Mouse (Mus musculus): ENCODE measurements around the gene Rptor.

The Rptor gene

DNA sequence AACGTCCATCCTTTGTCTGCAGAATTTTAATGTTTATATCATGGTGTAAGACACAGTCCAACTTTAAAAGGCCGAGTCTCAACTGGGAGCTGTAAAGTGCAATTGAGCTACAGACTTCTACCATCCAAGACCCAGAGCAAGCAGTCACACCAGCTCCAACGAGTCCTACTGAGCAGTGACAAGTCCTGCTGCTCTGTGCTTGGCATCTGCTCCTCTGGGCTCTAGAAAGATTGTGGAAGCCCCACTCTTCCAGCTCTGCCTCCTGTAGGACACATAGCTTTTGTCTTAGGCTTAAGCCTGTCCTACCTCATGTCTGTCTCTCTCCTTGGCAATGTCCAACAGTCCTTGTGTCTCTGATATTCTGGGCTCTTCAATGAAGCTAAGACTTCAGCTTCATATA lies 84.6 kb downstream of the Rptor start:
- no peak for DNase-seq (ENCODE audit: low spot score in 2 of 2)

DNA sequence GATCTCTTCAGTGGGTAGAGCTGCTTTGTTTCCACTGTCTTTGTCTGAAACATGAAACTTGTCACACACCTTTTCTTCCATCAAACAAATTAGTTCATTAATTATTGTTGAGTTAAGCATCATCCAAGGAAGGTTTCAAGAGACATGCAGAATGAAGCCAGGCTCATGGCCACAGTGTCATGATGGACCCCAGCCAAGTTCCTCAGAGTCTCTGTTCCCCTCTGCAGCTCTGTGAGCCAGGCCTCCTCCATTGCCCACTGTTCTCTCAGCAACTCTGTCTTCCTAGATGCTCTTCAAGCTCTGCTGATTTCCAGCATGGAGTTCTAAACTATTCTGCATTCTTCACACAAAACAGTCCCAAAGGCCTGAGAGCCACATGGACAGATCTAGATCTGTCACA lies 85.3 kb downstream of the Rptor start:
- DNase-seq (ENCODE audit: low spot score in 2 of 2) = no peak

DNA sequence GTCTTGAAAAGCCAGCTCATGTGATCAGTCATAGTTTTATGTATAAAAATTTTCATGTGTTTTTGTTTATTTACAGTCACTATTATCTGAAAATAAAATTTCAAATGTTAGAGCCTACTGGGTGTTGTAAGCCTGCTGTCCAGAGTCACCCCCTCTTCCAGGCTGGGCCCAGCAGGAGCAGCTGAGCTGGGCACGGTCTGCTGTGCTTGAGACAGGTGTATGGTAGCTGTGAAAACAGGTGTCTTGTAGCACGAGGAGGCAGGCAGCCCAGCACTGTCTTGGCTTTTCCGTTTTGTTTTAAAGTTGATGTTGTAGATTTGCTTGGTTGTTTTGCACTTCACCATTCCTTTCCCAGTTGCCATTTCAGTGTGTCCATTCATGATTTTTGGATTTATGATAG lies 87.2 kb downstream of the Rptor start:
- DNase-seq (ENCODE audit: low spot score in 2 of 2) = no peak

DNA sequence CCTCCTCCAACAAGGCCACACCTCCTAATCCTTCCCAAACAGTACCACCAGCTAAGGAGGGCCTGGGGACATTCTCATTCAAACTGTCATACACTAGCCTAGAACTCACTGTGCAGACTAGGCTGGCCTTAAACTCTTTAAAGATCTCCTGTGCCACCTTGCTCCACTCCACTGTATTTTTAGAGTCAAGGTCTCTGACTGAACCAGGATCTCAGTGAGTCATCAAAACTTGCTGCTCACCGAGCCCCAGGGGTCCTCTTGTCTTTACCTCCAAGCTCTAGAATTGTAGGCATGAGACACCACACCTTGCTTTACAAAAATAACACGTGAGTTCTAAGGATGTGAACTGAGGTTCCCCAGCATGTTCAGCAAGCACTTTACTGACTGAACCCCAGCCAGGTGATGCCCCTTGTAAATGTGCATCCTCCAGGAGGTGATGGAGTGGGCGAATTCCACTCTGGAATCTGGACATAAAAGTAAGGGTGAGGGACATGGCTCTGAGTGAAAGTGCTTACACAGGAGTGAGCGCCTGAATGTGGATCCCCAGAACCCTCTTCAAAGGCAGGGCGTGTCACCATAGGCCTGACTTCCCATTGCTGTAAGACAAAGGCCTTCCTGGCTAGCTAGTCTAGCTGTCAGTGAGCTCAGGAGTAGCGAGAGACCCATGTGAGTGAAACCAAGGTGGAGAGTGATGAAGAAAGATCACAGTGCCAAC lies 89.6 kb downstream of the Rptor start:
- no peak for DNase-seq (ENCODE audit: low spot score in 2 of 2)

DNA sequence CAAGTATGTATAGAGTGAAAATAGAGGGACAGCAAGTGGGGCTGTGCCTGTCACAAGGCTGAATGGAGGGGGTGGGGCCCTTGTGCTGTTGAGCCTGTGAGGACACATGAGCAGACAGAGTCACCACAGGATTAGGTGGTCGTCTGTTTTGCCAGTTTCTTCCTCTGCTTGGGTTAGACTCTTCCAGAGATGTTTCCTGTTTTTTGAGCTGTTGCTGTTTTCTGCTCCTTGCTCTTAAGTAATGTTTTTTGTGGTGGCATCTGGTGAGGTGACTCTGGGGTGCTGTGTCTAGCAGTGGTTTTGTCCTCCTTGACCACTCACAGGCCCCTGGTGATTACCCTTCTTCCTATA lies 90.2 kb downstream of the Rptor start:
- no peak for DNase-seq (ENCODE audit: low spot score in 2 of 2)

DNA sequence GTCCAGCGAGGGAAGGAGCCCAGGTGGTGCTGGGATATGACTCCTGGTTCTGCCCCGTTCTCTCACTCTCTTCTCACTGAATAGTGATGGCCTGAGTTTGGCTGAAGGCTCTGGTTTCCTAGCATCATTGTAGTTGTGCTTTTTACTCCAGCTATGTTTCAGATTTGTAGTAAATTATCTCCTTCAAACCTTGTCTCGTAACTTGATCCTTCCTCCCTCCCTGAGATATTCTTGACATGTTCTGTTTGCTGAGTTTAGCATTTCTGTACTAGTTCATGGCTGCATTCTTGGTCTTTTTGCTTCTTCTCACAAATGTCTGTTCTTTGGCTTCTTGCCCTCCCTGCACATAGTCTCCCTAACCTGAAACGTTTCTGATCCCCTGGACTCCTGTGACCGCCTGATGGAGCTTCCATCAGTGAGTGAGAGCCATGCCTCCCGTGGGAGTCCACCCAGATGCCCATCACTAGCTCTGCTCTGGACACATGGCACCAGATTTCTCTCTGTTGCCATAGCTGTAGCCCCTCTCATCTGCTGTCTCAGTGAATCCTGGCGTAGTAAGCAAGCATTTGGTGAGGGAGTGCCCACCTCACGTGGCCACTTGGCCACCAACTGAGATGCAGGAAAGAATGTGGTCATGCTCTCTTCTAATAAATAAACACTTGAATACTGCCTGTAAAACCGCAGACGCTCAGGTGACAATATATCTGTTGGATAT lies 91.6 kb downstream of the Rptor start:
- DNase-seq (ENCODE audit: low spot score in 2 of 2) = no peak

DNA sequence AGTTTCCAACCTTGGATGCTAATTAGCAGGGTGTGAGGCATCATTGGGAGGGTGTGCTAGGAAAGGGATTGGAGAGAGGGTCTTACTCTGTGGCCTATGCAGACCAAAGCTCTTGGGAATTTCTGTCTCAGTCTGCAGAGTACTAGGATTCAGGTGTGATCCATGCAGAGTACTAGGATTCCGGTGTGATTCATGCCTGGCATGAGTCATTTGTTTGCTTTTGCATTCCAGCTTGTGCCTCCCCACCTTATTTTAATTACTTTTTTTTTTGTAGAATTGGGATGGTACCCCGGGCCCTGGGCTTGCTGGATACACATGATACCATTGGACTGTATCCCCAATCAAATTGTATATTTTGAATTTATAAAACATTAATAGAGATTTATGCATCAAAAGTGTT lies 93.7 kb downstream of the Rptor start:
- no peak for DNase-seq (ENCODE audit: low spot score in 2 of 2)

DNA sequence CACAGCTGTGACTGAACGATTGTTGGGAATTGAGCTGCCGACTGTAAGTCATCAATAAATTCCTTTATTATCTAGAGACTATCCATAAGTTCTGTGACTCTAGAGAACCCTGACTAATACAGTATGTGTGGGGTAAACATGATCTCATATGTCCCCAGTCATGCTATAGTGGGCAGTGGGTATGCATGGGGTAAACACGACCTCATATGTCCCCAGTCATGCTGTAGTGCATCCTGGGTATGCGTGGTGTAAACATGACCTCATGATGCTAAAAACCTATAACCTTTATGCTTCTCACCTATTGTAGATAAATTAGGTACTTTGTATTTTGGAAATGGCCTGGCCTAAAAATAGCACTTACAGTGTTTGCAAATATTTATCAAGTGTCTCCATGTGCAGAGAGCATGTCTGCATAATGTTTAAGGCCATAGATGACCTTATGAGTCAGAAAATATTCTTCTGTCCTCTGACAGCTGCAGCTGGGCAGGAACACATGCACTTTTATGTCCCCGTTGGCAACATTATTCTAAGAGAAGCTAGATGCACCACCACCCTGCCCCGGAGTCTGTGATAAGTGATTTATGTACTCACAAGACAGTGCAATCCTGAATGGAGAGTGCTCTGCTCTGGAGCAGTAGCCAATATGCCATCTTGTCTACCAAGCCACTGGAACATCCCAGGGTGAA lies 102.8 kb downstream of the Rptor start:
- no peak for DNase-seq (ENCODE audit: low spot score in 2 of 2)

DNA sequence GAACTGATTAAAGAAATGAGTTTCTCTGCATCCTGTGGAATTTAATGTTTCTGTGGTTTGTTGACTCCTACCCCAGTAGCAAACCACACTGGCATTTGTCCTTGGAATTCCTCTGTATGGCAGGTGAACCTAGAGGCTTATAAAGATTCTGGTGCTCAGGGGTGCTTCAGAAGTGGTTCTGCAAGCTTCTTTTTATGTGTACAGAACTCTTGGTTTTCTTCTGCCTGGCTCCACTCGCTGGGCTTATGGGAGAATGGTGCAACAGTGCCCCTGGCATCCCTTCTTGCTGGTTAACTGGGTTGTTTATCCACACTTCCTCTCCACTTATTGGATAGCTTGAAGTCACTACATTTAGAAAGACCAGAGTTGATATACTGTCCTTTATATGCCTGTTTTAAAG lies 104.6 kb downstream of the Rptor start:
- DNase-seq (ENCODE audit: low spot score in 2 of 2) = no peak

DNA sequence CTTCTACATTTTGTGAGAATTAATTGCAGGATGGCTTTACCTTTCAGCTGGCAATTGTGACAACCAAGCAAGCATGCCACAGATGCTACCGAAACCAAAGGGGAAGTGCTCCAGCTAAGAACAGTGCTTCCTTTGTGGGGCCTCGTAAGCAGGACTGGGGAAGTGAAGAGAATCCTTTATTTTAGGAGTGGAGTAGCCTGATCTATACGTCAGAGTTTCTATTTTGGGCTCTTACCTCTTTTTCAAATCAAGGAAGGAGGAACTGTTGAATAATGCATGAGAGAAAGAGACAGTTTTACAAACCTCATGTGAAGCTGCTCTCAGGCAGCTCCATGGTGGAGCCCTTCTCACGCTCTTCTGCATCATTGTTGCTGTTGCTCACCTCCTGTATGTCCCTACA lies 106.5 kb downstream of the Rptor start:
- DNase-seq (ENCODE audit: low spot score in 2 of 2) = no peak

DNA sequence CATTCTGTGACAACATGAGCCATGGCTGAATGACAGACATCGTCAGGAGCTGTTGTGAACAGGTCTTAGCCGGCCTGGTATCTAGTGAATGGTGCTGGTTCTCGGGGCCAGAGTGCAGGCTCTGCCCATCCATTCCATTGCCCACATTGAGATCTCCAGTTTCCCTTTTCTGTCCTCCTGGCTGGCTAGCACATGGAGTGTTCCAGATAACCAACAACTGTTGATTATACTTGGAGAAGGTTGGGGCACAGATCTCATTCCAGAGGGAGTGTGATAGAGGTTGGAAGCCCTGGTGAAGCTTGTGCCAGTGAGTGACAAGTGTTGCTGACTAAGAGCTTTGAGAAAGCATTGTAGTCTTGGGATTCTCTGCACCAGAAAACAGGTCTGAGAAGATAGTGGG lies 107.6 kb downstream of the Rptor start:
- no peak for DNase-seq (ENCODE audit: low spot score in 2 of 2)

DNA sequence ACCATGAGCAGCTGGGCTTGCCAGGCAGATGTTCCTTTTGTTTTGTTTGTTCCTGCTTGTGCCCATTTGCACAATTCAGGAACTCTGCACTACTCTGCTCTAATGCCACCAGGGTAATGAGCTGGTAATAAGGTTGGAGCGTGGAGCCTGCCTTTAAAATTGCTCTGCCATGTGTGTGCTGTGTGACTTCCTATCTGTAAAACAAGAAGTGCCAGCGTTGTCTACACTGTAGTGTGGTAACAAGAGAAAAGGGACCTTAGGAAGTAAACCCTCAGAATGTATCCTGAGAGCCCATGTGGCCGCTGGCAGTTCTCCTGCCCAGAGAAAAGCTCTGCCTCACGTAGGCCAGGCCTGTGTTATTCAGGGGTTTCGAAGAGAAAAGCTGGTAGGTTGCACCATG lies 108.1 kb downstream of the Rptor start:
- DNase-seq (ENCODE audit: low spot score in 2 of 2) = no peak

DNA sequence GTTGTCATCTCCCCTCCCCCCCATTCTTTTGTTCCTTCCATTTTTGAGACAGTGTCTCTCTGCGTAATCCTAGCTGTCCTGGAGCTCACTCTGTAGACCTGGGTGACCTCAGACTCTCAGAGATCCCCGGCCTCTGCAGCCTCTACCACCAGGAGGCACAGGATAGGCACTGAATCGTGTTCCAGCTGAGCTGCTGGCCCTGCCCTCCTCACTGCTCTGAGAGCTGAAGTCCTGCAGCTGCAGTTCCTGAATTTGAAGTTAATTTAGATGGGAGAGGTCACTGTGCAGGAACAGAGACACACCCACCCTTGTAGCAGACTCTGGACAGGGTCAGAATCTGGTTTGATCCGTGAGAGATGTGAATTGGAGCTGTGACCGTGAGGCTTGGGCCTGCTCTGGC lies 112.7 kb downstream of the Rptor start:
- no peak for DNase-seq (ENCODE audit: low spot score in 2 of 2)

DNA sequence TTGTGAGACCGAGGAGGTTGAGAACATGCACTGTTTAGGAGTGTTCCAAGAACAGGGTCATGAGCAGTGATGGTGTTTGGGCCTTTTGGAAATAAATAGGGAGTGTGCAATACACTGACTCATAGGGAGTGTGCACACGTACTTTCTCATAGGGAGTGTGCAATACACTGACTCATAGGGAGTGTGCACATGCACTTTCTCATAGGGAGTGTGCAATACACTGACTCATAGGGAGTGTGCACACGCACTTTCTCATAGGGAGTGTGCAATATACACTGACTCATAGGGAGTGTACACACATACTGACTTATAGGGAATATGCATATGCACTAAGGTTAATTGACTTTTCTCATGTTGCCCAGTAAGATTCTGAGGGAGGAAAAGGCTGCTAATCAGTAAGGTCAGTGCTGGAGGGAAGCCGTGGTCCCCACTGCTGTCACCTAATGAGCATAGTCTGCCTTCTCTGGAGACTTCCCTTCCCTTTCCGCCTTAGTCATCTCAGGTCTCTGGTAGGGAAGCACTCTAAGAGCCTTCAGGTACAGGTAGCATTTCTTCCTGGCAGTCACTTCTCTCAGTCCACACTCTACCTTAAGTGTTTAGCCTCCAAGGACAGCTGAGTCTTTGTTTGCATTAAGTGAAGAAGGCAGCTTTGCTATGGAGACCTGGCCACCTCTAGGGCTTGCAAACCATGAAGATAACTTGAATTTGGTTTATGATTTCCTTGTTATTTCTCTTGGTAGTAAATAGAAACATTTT lies 113.3 kb downstream of the Rptor start:
- no peak for DNase-seq (ENCODE audit: low spot score in 2 of 2)

DNA sequence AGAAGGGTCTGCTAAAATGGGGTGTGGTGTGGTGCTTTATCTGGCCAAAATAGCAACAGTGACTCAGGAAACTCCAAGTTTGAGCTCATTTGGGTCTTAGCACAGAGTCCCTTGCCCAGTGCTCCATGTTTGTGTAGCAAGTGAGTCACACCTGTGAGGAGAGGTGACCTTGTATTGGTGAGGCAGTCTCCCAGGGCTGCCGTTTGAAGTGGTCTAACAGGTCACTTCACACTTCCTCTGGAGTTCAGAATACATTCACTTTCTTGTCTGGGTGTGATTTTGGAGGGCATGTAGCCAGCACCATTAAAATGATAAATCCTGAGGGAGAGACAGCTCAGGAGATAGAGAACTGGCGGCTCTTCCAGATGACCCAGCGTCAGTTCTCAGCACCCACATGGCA lies 115.4 kb downstream of the Rptor start:
- DNase-seq (ENCODE audit: low spot score in 2 of 2) = no peak

DNA sequence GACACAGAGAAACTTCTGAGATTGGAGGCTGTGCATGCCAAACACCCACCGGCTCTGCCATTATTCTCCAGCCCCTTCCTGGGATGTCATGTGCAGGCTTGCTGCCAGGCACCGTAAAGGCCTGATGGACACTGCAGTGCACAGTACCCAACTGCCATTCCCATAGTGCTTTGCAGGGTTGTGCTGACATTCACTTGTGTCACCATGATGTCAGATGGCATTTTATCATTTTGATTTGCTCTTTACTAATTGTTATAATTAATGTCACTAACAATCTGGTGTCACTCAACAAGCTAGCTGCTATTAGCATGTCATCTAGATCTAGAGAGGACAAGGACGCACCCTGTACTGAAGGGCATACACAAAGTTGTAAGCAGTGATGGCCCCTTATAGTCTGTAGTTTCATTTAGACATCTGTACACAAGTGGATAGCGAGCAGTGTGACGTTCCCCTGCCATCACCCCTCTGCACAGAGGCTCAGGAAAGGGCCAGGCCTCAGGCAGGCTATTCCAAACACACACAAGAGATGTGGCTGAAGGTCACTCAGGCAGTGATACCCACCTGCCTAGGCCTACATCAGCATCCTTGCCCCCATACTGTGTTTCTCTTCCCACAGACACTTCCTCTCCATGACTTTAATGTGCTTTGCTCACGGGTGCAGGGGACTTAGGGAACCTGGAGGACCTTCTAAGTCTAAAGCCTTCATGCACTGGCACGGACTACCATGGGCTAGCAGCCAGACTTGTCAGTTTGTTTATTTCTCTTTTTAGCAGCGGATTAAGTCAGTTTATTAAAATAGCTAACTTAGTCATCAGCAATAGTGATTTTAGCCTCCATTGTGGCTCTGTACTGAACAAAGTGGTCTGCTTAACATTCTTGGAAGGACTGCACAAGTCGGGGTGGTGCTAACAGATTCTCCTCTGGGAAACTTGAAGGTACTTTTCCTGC lies 117.7 kb downstream of the Rptor start:
- no peak for DNase-seq (ENCODE audit: low spot score in 2 of 2)

DNA sequence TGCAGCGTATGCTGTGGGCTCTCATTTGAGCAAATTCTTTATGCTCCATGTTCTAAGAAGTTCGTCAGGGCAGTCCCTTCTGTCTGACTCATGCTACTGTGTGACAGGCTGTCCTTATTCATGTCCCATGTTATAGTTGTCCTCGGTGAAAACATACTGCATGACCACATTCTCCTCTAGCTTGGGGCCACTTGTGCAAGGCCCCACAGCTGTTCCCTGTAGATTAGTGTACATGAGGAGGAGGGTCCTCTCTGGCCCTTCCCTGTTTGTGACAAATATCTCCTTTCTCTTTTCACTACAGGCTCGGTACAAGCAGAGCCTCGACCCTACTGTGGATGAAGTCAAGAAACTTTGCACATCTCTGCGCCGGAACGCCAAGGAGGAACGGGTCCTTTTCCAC lies 122.0 kb downstream of the Rptor start:
- DNase-seq (ENCODE audit: low spot score in 2 of 2) = no peak

DNA sequence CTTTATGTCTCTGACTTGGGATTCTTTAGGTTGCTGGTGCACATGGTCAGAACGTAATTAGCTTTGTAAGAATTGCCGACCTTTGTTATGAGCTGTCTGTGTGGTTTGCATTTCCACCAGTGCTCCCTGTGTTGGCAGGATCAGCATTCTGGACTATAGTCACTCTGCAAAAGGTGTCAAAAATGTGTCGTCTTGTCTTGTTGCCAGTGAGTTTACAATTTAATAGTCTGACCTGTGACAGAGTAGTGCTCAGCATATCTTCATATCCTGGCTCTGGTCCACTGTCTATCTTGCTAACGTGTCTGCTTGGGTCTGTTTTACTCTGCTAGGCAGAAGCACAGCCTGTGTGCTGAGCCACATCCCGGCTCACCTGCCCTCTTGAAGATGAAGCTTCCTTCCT lies 128.7 kb downstream of the Rptor start:
- DNase-seq (ENCODE audit: low spot score in 2 of 2) = no peak

DNA sequence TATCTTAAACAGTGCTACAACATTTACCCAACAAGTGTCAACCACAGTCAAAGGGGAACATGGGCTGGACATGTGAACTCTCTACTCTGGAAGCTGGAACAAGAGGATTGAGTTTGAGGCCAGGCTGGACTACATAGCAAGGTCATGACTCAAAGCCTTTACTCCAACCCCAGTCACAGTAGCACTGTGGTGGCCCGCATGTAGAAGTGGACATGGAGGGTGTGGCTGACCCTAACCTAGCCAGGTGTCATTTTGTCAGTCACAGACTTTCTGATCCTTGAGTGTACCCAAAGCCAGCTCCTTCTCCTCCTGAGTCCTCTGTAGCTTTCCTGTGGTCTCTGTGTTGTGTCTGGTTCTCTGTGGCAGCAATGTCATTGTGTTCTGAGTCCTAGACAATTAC lies 129.7 kb downstream of the Rptor start:
- no peak for DNase-seq (ENCODE audit: low spot score in 2 of 2)

DNA sequence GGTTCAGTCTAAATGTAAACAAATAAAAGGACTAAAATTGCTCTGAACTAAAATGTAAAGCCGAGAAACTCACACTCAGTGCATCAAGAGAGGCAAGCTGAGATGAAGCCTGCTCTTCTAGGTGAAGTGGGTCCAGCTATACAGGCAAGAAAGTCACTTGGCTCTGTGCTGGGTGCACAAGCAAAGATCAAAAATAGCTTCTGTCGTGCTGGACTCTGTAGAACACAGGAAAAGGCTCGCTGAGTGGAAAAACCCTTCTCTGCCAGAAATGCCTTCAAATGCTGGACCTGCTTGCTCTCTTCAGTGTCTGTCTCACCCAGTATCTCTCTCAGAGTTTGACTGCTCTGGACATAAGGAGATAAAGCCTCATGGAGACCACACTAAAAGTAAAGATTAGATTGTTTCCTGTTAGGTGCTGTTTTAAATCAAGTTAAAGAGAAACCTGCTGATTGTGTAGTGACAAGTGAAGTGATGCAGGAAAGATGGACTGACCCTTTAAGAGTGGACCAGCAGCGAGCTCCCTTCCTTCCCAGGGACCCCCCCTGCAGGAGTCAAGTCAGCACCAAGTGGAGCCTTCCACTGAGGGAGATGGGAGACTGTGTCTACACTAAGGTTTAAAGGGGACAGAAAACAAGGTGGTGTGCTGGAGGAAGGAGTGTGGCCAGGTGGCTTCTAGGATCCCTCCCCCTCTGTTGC lies 130.4 kb downstream of the Rptor start:
- DNase-seq (ENCODE audit: low spot score in 2 of 2) = no peak

DNA sequence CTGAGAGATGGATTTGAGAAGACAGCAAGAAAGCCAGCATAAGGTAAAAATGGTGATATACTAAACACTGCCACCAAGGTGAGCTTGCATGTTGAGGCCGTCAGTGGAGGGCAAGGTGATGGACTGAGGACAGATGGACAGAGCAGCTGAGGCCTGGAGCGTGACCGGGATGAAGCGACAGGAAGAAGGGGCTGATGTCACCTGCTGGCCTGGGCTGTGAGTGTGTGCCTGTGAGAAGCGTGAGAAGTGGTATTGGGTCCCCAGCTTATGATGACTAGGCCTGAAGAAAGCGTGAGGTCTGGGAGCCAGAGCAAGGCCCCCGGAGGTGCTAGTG lies 130.9 kb downstream of the Rptor start:
- DNase-seq (ENCODE audit: low spot score in 2 of 2) = no peak

Data from spleen, postnatal 14 days (tissue).